Mouse (Mus musculus) embryo, embryonic 10 days (tissue): ENCODE data around the gene Nanos3.

Experiments used
- DNase-seq: peaks from one replicate; pipeline ENCODE4 v3.0.0-alpha.2; 2015; ENCODE audit warnings: low spot score

Nanos3 gene

DNA sequence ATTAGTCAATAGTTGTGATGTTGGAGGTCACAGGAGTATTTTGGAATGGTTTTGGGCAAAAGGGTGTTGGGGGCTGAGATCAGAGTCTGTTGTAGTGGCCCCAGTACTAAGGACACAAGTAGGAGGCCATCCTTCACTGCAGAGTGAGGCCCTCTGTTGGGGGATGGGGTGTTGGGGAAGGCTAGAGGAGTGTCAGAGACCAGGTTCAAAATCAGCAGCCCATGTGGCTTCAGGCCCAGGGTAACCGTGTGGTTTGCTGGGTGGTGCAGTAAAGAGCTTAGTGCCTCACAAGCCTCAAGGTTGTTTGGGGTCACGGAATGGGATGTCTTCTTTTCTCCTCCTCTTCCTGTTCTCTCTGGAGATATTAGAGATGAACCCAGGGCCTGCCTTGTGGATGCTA is 58.3 kb downstream of the Nanos3 start:
- DNase-seq, result no peak

DNA sequence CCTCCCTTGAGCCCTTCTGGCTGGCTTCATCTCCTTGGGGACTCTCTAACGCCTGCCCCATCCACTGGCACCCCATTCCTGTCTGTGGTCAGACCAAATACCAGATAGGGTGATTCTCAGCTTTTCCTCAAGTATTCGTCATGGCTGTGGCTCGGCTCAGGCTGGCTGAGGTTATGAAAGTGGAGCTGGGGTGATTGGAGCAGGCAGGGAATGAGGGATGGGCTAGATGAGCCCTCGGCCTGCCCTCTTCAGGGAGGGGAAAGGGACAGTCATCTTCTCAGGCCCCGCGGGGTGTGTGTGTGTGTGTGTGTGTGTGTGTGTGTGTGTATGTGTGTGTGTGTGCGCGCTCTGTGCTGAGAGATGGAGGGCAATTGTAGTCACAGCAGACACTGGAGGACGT is 59.4 kb downstream of the Nanos3 start, which contains the start of gene Podnl1:
Podnl1 (plus strand) TSS at position 334 of the 400 bp plus-strand sequence.
- DNase-seq, result no peak
